Mouse (Mus musculus) MEL (cell line): ENCODE measurements around the gene Egfl8. TPM values are rescaled to one million over a fixed set of nuclear protein-coding genes. Genes with fewer than 3 reads are reported as not detected.

Experiments
- DNase-seq: peaks from one replicate; pipeline ENCODE4 v3.0.0; 2011; ENCODE audit warnings: low read depth, low spot score
- H3K27ac ChIP-seq: 2 replicates; pipeline ENCODE4 v1.5.1; 2012; ENCODE audit warnings: low read depth, mild to moderate bottlenecking, control low read depth, low read length, moderate library complexity; ENCODE audit not compliant: control insufficient read depth
- H3K27me3 ChIP-seq, 2 experiments: fragments of 150-350 bp in 1 of 2; sonication (generic) in 1 of 2; 2 replicates each; pipeline ENCODE4 v1.6.1; 2012; ENCODE audit warnings: low read length in 2 of 2, mild to moderate bottlenecking in 2 of 2, improper control_type of control experiment in 1 of 2, moderate library complexity in 1 of 2; ENCODE audit not compliant: insufficient read depth in 2 of 2, control insufficient read depth in 1 of 2
- H3K36me3 ChIP-seq, 2 experiments: 2 replicates each; pipeline ENCODE4 v1.6.1; 2012 to 2014; ENCODE audit warnings: low read length in 2 of 2, improper control_type of control experiment in 1 of 2, inconsistent platforms in 1 of 2, mild to moderate bottlenecking in 1 of 2; ENCODE audit not compliant: insufficient read depth in 2 of 2, control insufficient read depth in 1 of 2
- H3K4me1 ChIP-seq, 2 experiments: fragments of 150-350 bp in 1 of 2; sonication (generic) in 1 of 2; 2 replicates each; pipeline ENCODE4 v1.6.1; 2012; ENCODE audit warnings: low read length in 2 of 2, improper control_type of control experiment in 1 of 2, mild to moderate bottlenecking in 1 of 2; ENCODE audit not compliant: insufficient read depth in 2 of 2, control insufficient read depth in 1 of 2
- H3K4me3 ChIP-seq, 2 experiments: fragments of 150-350 bp in 1 of 2; sonication (generic) in 1 of 2; 2 replicates each; pipeline ENCODE4 v1.5.1; 2012; ENCODE audit warnings: low read depth in 2 of 2, low read length in 2 of 2, mild to moderate bottlenecking in 2 of 2, moderate library complexity in 2 of 2, control low read depth in 1 of 2, improper control_type of control experiment in 1 of 2; ENCODE audit not compliant: control insufficient read depth in 1 of 2, insufficient read depth in 1 of 2
- H3K79me2 ChIP-seq: 2 replicates; pipeline ENCODE4 v1.6.1; 2012; ENCODE audit warnings: mild to moderate bottlenecking, low read length, moderate library complexity; ENCODE audit not compliant: control insufficient read depth, poor library complexity, insufficient read depth
- H3K9ac ChIP-seq: 2 replicates; pipeline ENCODE4 v1.6.1; 2012; ENCODE audit warnings: low read depth, mild to moderate bottlenecking, control low read depth, low read length, moderate library complexity; ENCODE audit not compliant: control insufficient read depth, poor library complexity, severe bottlenecking
- H3K9me3 ChIP-seq: fragments of 150-350 bp; sonication (generic); replicated peaks from 2 replicates; pipeline ENCODE4 v1.6.1; 2012; ENCODE audit warnings: mild to moderate bottlenecking, low read length, improper control_type of control experiment, moderate library complexity; ENCODE audit not compliant: insufficient read depth
- ELF1 ChIP-seq: IDR thresholded peaks from 2 replicates; pipeline ENCODE4 v1.6.1; 2014; ENCODE audit warnings: low read depth, mild to moderate bottlenecking, inconsistent platforms, low read length, improper control_type of control experiment, moderate library complexity
- ETS1 ChIP-seq: IDR thresholded peaks from 2 replicates; pipeline ENCODE4 v1.6.1; 2012; ENCODE audit warnings: low read depth, mild to moderate bottlenecking, inconsistent platforms, low read length, improper control_type of control experiment, moderate library complexity
- GABPA ChIP-seq: IDR thresholded peaks from 2 replicates; pipeline ENCODE4 v1.6.1; 2012; ENCODE audit warnings: low read depth, mild to moderate bottlenecking, inconsistent platforms, low read length, improper control_type of control experiment, moderate library complexity
- KAT2A ChIP-seq: conservative IDR thresholded peaks from 2 replicates; pipeline ENCODE4 v1.6.1; 2012; ENCODE audit warnings: low read depth, low read length, improper control_type of control experiment, inconsistent platforms
- MXI1 ChIP-seq: IDR thresholded peaks from 2 replicates; pipeline ENCODE4 v1.6.1; 2011; ENCODE audit warnings: mild to moderate bottlenecking, low read depth, low read length, improper control_type of control experiment
- NELFE ChIP-seq: IDR thresholded peaks from 2 replicates; pipeline ENCODE4 v1.6.1; 2011; ENCODE audit warnings: low read depth, low read length, improper control_type of control experiment
- NRF1 ChIP-seq: IDR thresholded peaks from 2 replicates; pipeline ENCODE4 v1.6.1; 2014; ENCODE audit warnings: low read depth, mild to moderate bottlenecking, inconsistent platforms, low read length, improper control_type of control experiment, moderate library complexity; ENCODE audit not compliant: poor library complexity, insufficient read depth, severe bottlenecking
- POLR2A ChIP-seq, 2 experiments: IDR thresholded peaks; 2 replicates each; pipeline ENCODE4 v1.6.1; 2011 to 2012; ENCODE audit warnings: low read length in 2 of 2, mild to moderate bottlenecking in 2 of 2, control low read depth in 1 of 2, improper control_type of control experiment in 1 of 2, low read depth in 1 of 2, moderate library complexity in 1 of 2; ENCODE audit not compliant: control insufficient read depth in 1 of 2, insufficient read depth in 1 of 2, poor library complexity in 1 of 2
- POLR2AphosphoS2 ChIP-seq: IDR thresholded peaks from 2 replicates; pipeline ENCODE4 v1.6.1; 2011; ENCODE audit warnings: low read length, improper control_type of control experiment
- POLR2AphosphoS5 ChIP-seq: IDR thresholded peaks from 2 replicates; pipeline ENCODE4 v1.6.1; 2012; ENCODE audit warnings: low read depth, borderline replicate concordance, mild to moderate bottlenecking, inconsistent platforms, low read length, moderate library complexity, mixed read lengths
- RAD21 ChIP-seq: IDR thresholded peaks from 2 replicates; pipeline ENCODE4 v1.6.1; 2011; ENCODE audit warnings: mild to moderate bottlenecking, low read depth, low read length, improper control_type of control experiment
- RCOR1 ChIP-seq: IDR thresholded peaks from 2 replicates; pipeline ENCODE4 v1.6.1; 2012; ENCODE audit warnings: low read depth, mild to moderate bottlenecking, inconsistent platforms, low read length, improper control_type of control experiment
- TAL1 ChIP-seq: IDR thresholded peaks from 2 replicates; pipeline ENCODE4 v1.6.1; 2012; ENCODE audit warnings: mild to moderate bottlenecking, inconsistent platforms, low read length, moderate library complexity, mixed read lengths
- USF2 ChIP-seq, 2 experiments: IDR thresholded peaks; 2 replicates each; pipeline ENCODE4 v1.6.1; 2011 to 2012; ENCODE audit warnings: improper control_type of control experiment in 2 of 2, low read length in 2 of 2, borderline replicate concordance in 1 of 2, inconsistent platforms in 1 of 2, low read depth in 1 of 2, mild to moderate bottlenecking in 1 of 2; ENCODE audit not compliant: insufficient read depth in 1 of 2
- ZMIZ1 ChIP-seq: IDR thresholded peaks from 2 replicates; pipeline ENCODE4 v1.6.1; 2012; ENCODE audit warnings: low read depth, mild to moderate bottlenecking, inconsistent platforms, low read length, improper control_type of control experiment, moderate library complexity
- polyA plus RNA-seq, 2 experiments: library from polyadenylated mRNA; stranded (reverse) in 1 of 2; unstranded in 1 of 2; fragments of >175 nt in 1 of 2; fragments of >200 nt in 1 of 2; gene quantifications; 2 replicates each; pipeline versions ENCODE4 v1.2.1 to v1.2.4; 2012; ENCODE audit warnings: low replicate concordance in 2 of 2, low read depth in 1 of 2; ENCODE audit not compliant: insufficient read length in 2 of 2, insufficient read depth in 1 of 2, missing spikeins in 1 of 2
- total RNA-seq: library from RNA; depleted of rRNA; stranded (reverse); fragments of 300-350 nt; gene quantifications from 2 replicates; pipeline ENCODE4 v1.2.3, GENCODE M21; 2012

Egfl8 gene
- total and polyA plus RNA-seq, 3 experiments = 0.89 to 1.6 TPM; not detected in 1

DNA sequence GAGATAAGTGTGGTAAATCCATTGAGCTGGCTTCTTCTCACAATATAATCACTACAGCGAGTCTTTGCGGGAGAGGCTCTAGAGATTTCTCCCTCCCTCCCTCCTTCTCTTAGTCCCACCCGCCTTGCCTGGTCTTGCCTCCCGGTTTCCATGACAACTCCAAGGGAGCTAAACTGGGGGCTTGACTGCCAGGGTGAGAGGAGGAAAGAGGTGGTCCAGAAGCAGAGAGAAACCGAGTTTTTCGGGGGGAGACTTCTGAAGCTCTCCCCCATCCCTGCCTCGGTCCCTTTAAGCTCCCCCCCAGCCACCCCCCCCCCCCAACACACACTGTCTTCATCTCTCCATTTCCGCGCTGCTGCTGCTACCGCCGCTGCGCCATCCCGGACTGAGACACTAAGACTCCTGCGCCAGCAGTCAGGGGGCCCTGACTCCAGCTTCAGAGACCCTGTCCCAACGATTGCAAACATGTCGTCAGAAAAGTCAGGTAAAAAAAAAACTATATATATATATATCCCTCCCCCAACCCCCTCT lies 13.5 kb upstream of the Egfl8 start, which contains the start of gene Prrt1:
Gene Prrt1 (plus strand): TSS at position 313 of the 531 bp plus-strand sequence.
- Histone ChIP-seq H3K79me2 (peaks cover 16% of the 10 kb centered on the region), H3K27me3 (no peaks in the 10 kb centered on the region; a peak in 1 of 4 replicates), H3K27ac (peak within 1 kb of the TSS; percentile 94), H3K4me1 (peaks cover 0 to 26% of the 10 kb centered on the region in 2 experiments; a peak in 3 of 4 replicates), H3K9ac (peak within 1 kb of the TSS; percentile 90), H3K36me3 (peaks cover 0 to 11% of the 10 kb centered on the region in 2 experiments; a peak in 2 of 4 replicates), H3K4me3 (peak within 1 kb of the TSS; percentile 61 to 91), H3K9me3 (no peaks in the 10 kb centered on the region)
- TF ChIP-seq RCOR1 = peak; percentile 36; the same call in 1 of the 2 replicates
- no peak for TF ChIP-seq MXI1
- no peak for TF ChIP-seq KAT2A
- no peak for DNase-seq

- H3K36me3 ChIP-seq = peaks cover 0 to 11% of the 10 kb centered on the region in 2 experiments; a peak in 3 of 4 replicates
- H3K27ac ChIP-seq = no peak overlapping the region
- H3K9ac ChIP-seq = peak overlapping the region; percentile 90
- H3K79me2 ChIP-seq = peaks cover 16% of the 10 kb centered on the region
- H3K4me1 ChIP-seq = peaks cover 0 to 26% of the 10 kb centered on the region in 2 experiments; a peak in 3 of 4 replicates
- H3K9me3 ChIP-seq = no peaks in the 10 kb centered on the region
- no peaks in the 10 kb centered on the region; a peak in 1 of 4 replicates for H3K27me3 ChIP-seq
- H3K4me3 ChIP-seq = peak overlapping the region; percentile 61 to 91
- TF ChIP-seq ELF1 (no peak), GABPA (no peak), NELFE (no peak), POLR2AphosphoS2 (no peak), POLR2AphosphoS5 (no peak), RCOR1 (no peak), ZMIZ1 (no peak), ETS1 (no peak), POLR2A (IDR thresholded peaks at IDR 0.05; ENCODE audit: control insufficient read depth in 1 of 2, insufficient read depth in 1 of 2, low read depth in 1 of 2, low read length in 2 of 2, poor library complexity in 1 of 2) (no peak), NRF1 (no peak), USF2 (IDR thresholded peaks at IDR 0.05; ENCODE audit: borderline replicate concordance in 1 of 2, insufficient read depth in 1 of 2, low read depth in 1 of 2, low read length in 2 of 2) (no peak), TAL1 (no peak), RAD21 (no peak)
- peak; percentile 57 for DNase-seq
Measured at GRCm38 (mm10) chr17:34628644-34628967, 12.8 kb upstream of the Egfl8 start.
